In genomic region chr12:51691845-51692632, GRCm38 (mm10) we compare ENCODE assay signal across 8 mouse cellular contexts. TPM values are rescaled to one million over a fixed set of nuclear protein-coding genes. Genes with fewer than 3 reads are reported as not detected.
DNase-seq lines count a peak whose midpoint lies in the region; ATAC-seq and TF ChIP-seq lines count a peak whose summit lies in the region.

TSS of gene Strn3 (minus strand) at chr12:51691897.

- peak; percentile 99 for DNase-seq in 3T3-L1 (ENCODE audit: low read depth, low spot score)
- DNase-seq in adrenal gland, postnatal 4 days (ENCODE audit: low spot score in 2 of 2), result peak; percentile 88 to 93
- DNase-seq in embryonic facial prominence, embryonic 14.5 days (ENCODE audit: low spot score), result peak; percentile 99
- peak; percentile 96 to 99 for DNase-seq in heart, adult 2 months
- peak; percentile 95 to 97 for DNase-seq in kidney, adult 8-10 months
- peak; percentile 87 to 97 for DNase-seq in spleen, postnatal 10 days (ENCODE audit: low spot score in 2 of 2)

- under 1% methylated on average over 35 of the region's 56 CpGs for WGBS in embryonic facial prominence, embryonic 14.5 days
- WGBS in heart, adult 2 months, result under 1% methylated on average over 52 of the region's 56 CpGs
- under 1% methylated on average over 52 of the region's 56 CpGs for WGBS in limb, embryonic 13.5 days
- WGBS in midbrain, embryonic 16.5 days, result under 1% methylated on average over 49 of the region's 56 CpGs

- H3K9me3 ChIP-seq in embryonic facial prominence, embryonic 14.5 days (ENCODE audit: control insufficient read depth, low read length), result no peaks in the 10 kb centered on the region
- H3K9me3 ChIP-seq in limb, embryonic 13.5 days, result no peaks in the 10 kb centered on the region
- no peaks in the 10 kb centered on the region for H3K9me3 ChIP-seq in midbrain, embryonic 16.5 days (replicated peaks; ENCODE audit: control insufficient read depth, low read length, poor library complexity, severe bottlenecking)

- peak; percentile 76 for TF ChIP-seq EP300 in heart, adult 2 months (IDR thresholded peaks at IDR 0.05; ENCODE audit: insufficient read depth, low read depth, low read length)

- H3K36me3 ChIP-seq in embryonic facial prominence, embryonic 14.5 days (ENCODE audit: control insufficient read depth, insufficient read depth, low read length), result no peaks in the 10 kb centered on the region
- H3K36me3 ChIP-seq in heart, adult 2 months (ENCODE audit: control insufficient read depth, insufficient read depth, low read length), result peaks cover 20% of the 10 kb centered on the region
- H3K36me3 ChIP-seq in limb, embryonic 13.5 days, result no peaks in the 10 kb centered on the region
- H3K36me3 ChIP-seq in midbrain, embryonic 16.5 days (ENCODE audit: control insufficient read depth, insufficient read depth, low read length), result no peaks in the 10 kb centered on the region

- TF ChIP-seq POLR2A in heart, adult 2 months (IDR thresholded peaks at IDR 0.05; ENCODE audit: insufficient read depth, low read depth, low read length), result peak; percentile 90

- H3K4me3 ChIP-seq in embryonic facial prominence, embryonic 14.5 days (ENCODE audit: low read depth, low read length), result peak within 1 kb of the TSS; percentile 97
- peak within 1 kb of the TSS; percentile 86 for H3K4me3 ChIP-seq in heart, adult 2 months
- peak within 1 kb of the TSS; percentile 95 for H3K4me3 ChIP-seq in limb, embryonic 13.5 days
- H3K4me3 ChIP-seq in midbrain, embryonic 16.5 days (ENCODE audit: low read depth, low read length), result peak within 1 kb of the TSS; percentile 99

- intact Hi-C loops in heart, adult 2 months (cut with DNase I), result loop anchor here (1.0 to 2.0 kb wide), 4 partner anchors 15 to 279 kb away; partner anchors contain the start of gene Heatr5a

- peaks cover 10% of the 10 kb centered on the region for H3K4me1 ChIP-seq in embryonic facial prominence, embryonic 14.5 days (ENCODE audit: control insufficient read depth, insufficient read depth, low read length)
- peaks cover 14% of the 10 kb centered on the region for H3K4me1 ChIP-seq in heart, adult 2 months (ENCODE audit: control insufficient read depth, insufficient read depth, low read length)
- peaks cover 12% of the 10 kb centered on the region for H3K4me1 ChIP-seq in limb, embryonic 13.5 days
- peaks cover 20% of the 10 kb centered on the region for H3K4me1 ChIP-seq in midbrain, embryonic 16.5 days (ENCODE audit: control insufficient read depth, insufficient read depth, low read length)

- peak within 1 kb of the TSS; percentile 100 for H3K27ac ChIP-seq in embryonic facial prominence, embryonic 14.5 days (replicated peaks; ENCODE audit: low read depth, low read length)
- H3K27ac ChIP-seq in heart, adult 2 months, result peak within 1 kb of the TSS; percentile 99
- peak within 1 kb of the TSS; percentile 100 for H3K27ac ChIP-seq in limb, embryonic 13.5 days
- peak within 1 kb of the TSS; percentile 100 for H3K27ac ChIP-seq in midbrain, embryonic 16.5 days (ENCODE audit: low read length)

- H3K79me2 ChIP-seq in heart, adult 2 months (replicated peaks; ENCODE audit: control insufficient read depth, insufficient read depth, low read length), result peaks cover 5% of the 10 kb centered on the region

- no peak for TF ChIP-seq CTCF in heart, adult 2 months (IDR thresholded peaks at IDR 0.05)

- H3K27me3 ChIP-seq in embryonic facial prominence, embryonic 14.5 days (replicated peaks; ENCODE audit: control insufficient read depth, insufficient read depth, low read length), result no peaks in the 10 kb centered on the region
- H3K27me3 ChIP-seq in heart, adult 2 months (ENCODE audit: control insufficient read depth, insufficient read depth, low read length), result no peaks in the 10 kb centered on the region
- no peaks in the 10 kb centered on the region for H3K27me3 ChIP-seq in limb, embryonic 13.5 days
- H3K27me3 ChIP-seq in midbrain, embryonic 16.5 days (ENCODE audit: control insufficient read depth, insufficient read depth, low read depth, low read length), result no peaks in the 10 kb centered on the region

- H3K4me2 ChIP-seq in embryonic facial prominence, embryonic 14.5 days (ENCODE audit: low read depth, low read length), result peak within 1 kb of the TSS; percentile 83
- peak within 1 kb of the TSS; percentile 73 for H3K4me2 ChIP-seq in limb, embryonic 13.5 days (replicated peaks)
- peak within 1 kb of the TSS; percentile 75 for H3K4me2 ChIP-seq in midbrain, embryonic 16.5 days (ENCODE audit: low read length)

- ATAC-seq in embryonic facial prominence, embryonic 14.5 days (ENCODE audit: low read depth), result peak; percentile 97
- ATAC-seq in limb, embryonic 13.5 days (ENCODE audit: low FRiP score, low read depth), result peak; percentile 96
- ATAC-seq in midbrain, embryonic 16.5 days, result peak; percentile 97

- H3K9ac ChIP-seq in embryonic facial prominence, embryonic 14.5 days (ENCODE audit: low read depth, low read length), result peak within 1 kb of the TSS; percentile 100
- peak within 1 kb of the TSS; percentile 98 for H3K9ac ChIP-seq in heart, adult 2 months (ENCODE audit: low read depth, low read length)
- peak within 1 kb of the TSS; percentile 99 for H3K9ac ChIP-seq in limb, embryonic 13.5 days
- H3K9ac ChIP-seq in midbrain, embryonic 16.5 days (ENCODE audit: low read depth, low read length), result peak within 1 kb of the TSS; percentile 100

RNA-seq across cellular contexts. Expression of gene Strn3, which starts in this region (rescaled TPM):
- total RNA-seq in adrenal gland, postnatal 4 days (2021), result 10 to 100 TPM; 81.6 to 84.8 TPM
- polyA plus RNA-seq in embryonic facial prominence, embryonic 14.5 days (2014; fragmentation: Nextera tagmentation; extraction: Ambion mirVana), result 68.8 and 70.2 TPM in 2 replicates
- total RNA-seq in heart, adult 2 months (2021), result 100 to 1,000 TPM; 106 to 114 TPM
- 24.6 and 57.9 TPM in 2 replicates for polyA plus RNA-seq in heart, adult 2 months (2012; rRNA removed)
- polyA plus RNA-seq in limb, embryonic 13.5 days (2015; fragmentation: Nextera tagmentation; extraction: Ambion mirVana), result 55.8 and 56.2 TPM in 2 replicates
- 32.0 and 33.2 TPM in 2 replicates for polyA plus RNA-seq in midbrain, embryonic 16.5 days (2015; fragmentation: Nextera tagmentation; extraction: Ambion mirVana)

Comparison
In these comparisons a context has a peak if more than half of its experiments do, and no peak if none do; other contexts are left out.
1. Peak in every context shown above with its lines: DNase-seq, ATAC-seq, H3K4me3 ChIP-seq and H3K27ac ChIP-seq.